Mouse (Mus musculus) kidney, adult 11 months (tissue): Measurements from ENCODE around the gene Krtap4-9.
"Not testable (repeated sequence)": the region's sequence is repeated elsewhere in the genome, so short reads cannot be mapped to it uniquely, and the experiment has no call there.

Source experiments
- DNase-seq: peaks from one replicate; pipeline ENCODE4 v3.0.0; 2022

Krtap4-9 gene

GRCm38 (mm10) chr11:99784900-99785299, at the start of gene Krtap4-9:
TSS of gene Krtap4-9 (plus strand) at chr11:99785200.
- DNase-seq: not testable (repeated sequence)

GRCm38 (mm10) chr11:99743985-99744384, 41.0 kb upstream of the Krtap4-9 start:
- DNase-seq: no peak

GRCm38 (mm10) chr11:99758877-99759276, 26.1 kb upstream of the Krtap4-9 start:
- no peak for DNase-seq

GRCm38 (mm10) chr11:99768410-99768809, 16.6 kb upstream of the Krtap4-9 start:
- DNase-seq: no peak

- DNase-seq: not testable (repeated sequence)
Measured at GRCm38 (mm10) chr11:99772813-99773212, 12.2 kb upstream of the Krtap4-9 start, which contains the start of gene Gm11595. TSS of gene Gm11595 (minus strand) at chr11:99772913.

- DNase-seq: peak; percentile 5
Measured at GRCm38 (mm10) chr11:99778401-99778800, 6.6 kb upstream of the Krtap4-9 start.

GRCm38 (mm10) chr11:99780604-99781003, 4.4 kb upstream of the Krtap4-9 start, which contains the start of gene Krtap4-8:
TSS of gene Krtap4-8 (minus strand) at chr11:99780704.
- no peak for DNase-seq

- DNase-seq: no peak
Measured at GRCm38 (mm10) chr11:99793367-99793766, 8.4 kb downstream of the Krtap4-9 start, which contains the start of gene Gm11596. TSS of gene Gm11596 (minus strand) at chr11:99793467.

GRCm38 (mm10) chr11:99798832-99799231, 13.8 kb downstream of the Krtap4-9 start, which contains the start of gene Gm11569:
TSS of gene Gm11569 (minus strand) at chr11:99798932.
- not testable (repeated sequence) for DNase-seq

- DNase-seq: not testable (repeated sequence)
Measured at GRCm38 (mm10) chr11:99804346-99804745, 19.3 kb downstream of the Krtap4-9 start, which contains the start of gene Gm11554. TSS of gene Gm11554 (minus strand) at chr11:99804446.

- DNase-seq: not testable (repeated sequence)
Measured at GRCm38 (mm10) chr11:99809792-99810191, 24.8 kb downstream of the Krtap4-9 start, which contains the start of gene Krtap4-13. TSS of gene Krtap4-13 (minus strand) at chr11:99809892.

GRCm38 (mm10) chr11:99815566-99815965, 30.6 kb downstream of the Krtap4-9 start, which contains the start of gene Gm11564:
TSS of gene Gm11564 (minus strand) at chr11:99815666.
- not testable (repeated sequence) for DNase-seq
